Mouse (Mus musculus) hindbrain, embryonic 11.5 days (tissue): Measurements from ENCODE around the gene AU021092. TPM values are rescaled to one million over a fixed set of nuclear protein-coding genes. Genes with fewer than 3 reads are reported as not detected.

Experiments used
- ATAC-seq: fragments of 200-750 bp; cut with Nextera tagmentation; 2 replicates; pipeline ENCODE4 v1.8.0; 2017; ENCODE audit warnings: mild to moderate bottlenecking, moderate TSS enrichment, moderate library complexity; ENCODE audit not compliant: low FRiP score
- DNase-seq: peaks from one replicate; pipeline ENCODE4 v3.0.0-alpha.2; 2015; ENCODE audit warnings: low spot score
- H3K27ac ChIP-seq: fragments of 300-500 bp; sonication (generic); 2 replicates; pipeline ENCODE4 v1.5.1; 2014; ENCODE audit warnings: mild to moderate bottlenecking, low read depth, low read length
- H3K27me3 ChIP-seq: fragments of 300-500 bp; sonication (generic); 2 replicates; pipeline ENCODE4 v1.6.1; 2014; ENCODE audit warnings: mild to moderate bottlenecking, low read length, moderate library complexity, mixed read lengths; ENCODE audit not compliant: control insufficient read depth, insufficient read depth
- H3K36me3 ChIP-seq: fragments of 300-500 bp; sonication (generic); 2 replicates; pipeline ENCODE4 v1.6.1; 2014; ENCODE audit warnings: mild to moderate bottlenecking, low read length, moderate library complexity, mixed read lengths; ENCODE audit not compliant: control insufficient read depth, insufficient read depth
- H3K4me1 ChIP-seq: fragments of 300-500 bp; sonication (generic); replicated peaks from 2 replicates; pipeline ENCODE4 v1.6.1; 2014; ENCODE audit warnings: low read length, mixed read lengths; ENCODE audit not compliant: control insufficient read depth, insufficient read depth
- H3K4me2 ChIP-seq: fragments of 300-500 bp; sonication (generic); replicated peaks from 2 replicates; pipeline ENCODE4 v1.6.1; 2014; ENCODE audit warnings: mild to moderate bottlenecking, low read depth, low read length
- H3K4me3 ChIP-seq: fragments of 300-500 bp; sonication (generic); 2 replicates; pipeline ENCODE4 v1.5.1; 2014; ENCODE audit warnings: low read depth, low read length
- H3K9ac ChIP-seq: fragments of 300-500 bp; sonication (generic); 2 replicates; pipeline ENCODE4 v1.6.1; 2014; ENCODE audit warnings: low read depth, low read length
- H3K9me3 ChIP-seq: fragments of 300-500 bp; sonication (generic); 2 replicates; pipeline ENCODE4 v1.6.1; 2016; ENCODE audit warnings: low read length; ENCODE audit not compliant: control insufficient read depth
- WGBS: fragments of 180-500 bp; shearing (Covaris S2); extraction: QIAGEN DNeasy Blood & Tissue Kit; methylation state at CpG from one replicate; pipeline ENCODE4 v1.1.7; 2014; 5-methylcytosine and 5-hydroxymethylcytosine counted together
- polyA plus RNA-seq: library from polyadenylated mRNA; unstranded; fragments of >200 nt; fragmentation: Nextera tagmentation; extraction: Ambion mirVana; gene quantifications from 2 replicates; pipeline ENCODE4 v1.2.1, GENCODE M21; 2014

AU021092 gene
- polyA plus RNA-seq, 1 experiment from 2014 or later: 5.3 TPM

DNA sequence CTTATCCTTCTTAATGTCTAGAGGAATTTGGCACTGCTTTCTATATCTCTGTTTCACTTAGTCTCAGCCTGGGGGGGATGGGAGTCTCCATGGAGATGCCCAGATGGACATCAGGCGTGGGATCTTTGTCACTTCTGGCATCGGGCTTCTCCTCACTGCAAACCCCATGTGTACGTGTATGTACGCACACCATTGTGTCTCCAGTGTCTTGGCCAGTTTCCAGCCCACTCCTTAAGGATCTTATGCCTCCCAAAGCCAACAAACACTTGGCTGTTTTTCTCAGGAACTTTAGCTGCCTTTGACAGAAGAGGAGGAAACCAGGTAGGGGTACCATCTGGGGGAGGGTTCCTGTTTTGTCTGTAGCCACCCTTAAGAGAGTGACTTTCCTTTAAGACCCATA lies 696 bp downstream of the AU021092 start:
- Histone ChIP-seq H3K4me1 (no peaks in the 10 kb centered on the region), H3K4me3 (no peak overlapping the region), H3K4me2 (no peak overlapping the region), H3K27me3 (no peaks in the 10 kb centered on the region), H3K9ac (no peak overlapping the region), H3K9me3 (no peaks in the 10 kb centered on the region), H3K27ac (no peak overlapping the region), H3K36me3 (no peaks in the 10 kb centered on the region)
- DNase-seq: no peak
- no peak for ATAC-seq
- WGBS: 72% methylated on average over 4 of the region's 4 CpGs

- no peak overlapping the region for H3K4me2 ChIP-seq
- H3K9ac ChIP-seq: no peak overlapping the region
- ATAC-seq: no peak
- no peak for DNase-seq
- H3K4me3 ChIP-seq: no peak overlapping the region
- no peaks in the 10 kb centered on the region for H3K9me3 ChIP-seq
- WGBS: 72% methylated on average over 5 of the region's 5 CpGs
- no peaks in the 10 kb centered on the region for H3K27me3 ChIP-seq
- H3K36me3 ChIP-seq: no peaks in the 10 kb centered on the region
- no peaks in the 10 kb centered on the region for H3K4me1 ChIP-seq
- H3K27ac ChIP-seq: no peak overlapping the region
These were observed 4.6 kb downstream of the AU021092 start for GRCm38 (mm10) chr16:5217341-5218133.

DNA sequence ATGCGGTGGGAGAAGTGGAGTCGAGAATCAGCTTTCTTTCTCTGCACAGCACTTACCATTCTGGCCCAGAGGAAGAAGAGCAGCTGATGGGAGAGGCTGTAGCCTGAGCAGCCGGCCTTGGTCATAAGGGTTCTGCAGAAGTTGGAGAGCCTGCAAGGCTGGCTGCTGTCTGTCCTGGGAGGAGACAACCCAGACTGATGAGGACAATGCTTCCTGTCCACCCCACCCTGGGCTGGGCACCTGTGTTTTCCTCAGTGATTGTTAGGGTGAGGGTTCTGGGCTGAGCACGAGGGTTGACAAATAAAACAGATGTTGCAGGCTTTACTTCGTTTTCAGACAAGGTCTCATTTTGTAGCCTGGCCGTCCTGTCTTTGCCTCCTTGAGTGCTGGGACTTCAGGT lies 5.4 kb downstream of the AU021092 start:
- no peaks in the 10 kb centered on the region for H3K27me3 ChIP-seq
- no peaks in the 10 kb centered on the region for H3K4me1 ChIP-seq
- WGBS: 65% methylated on average over 6 of the region's 6 CpGs
- H3K27ac ChIP-seq: no peak overlapping the region
- H3K36me3 ChIP-seq: no peaks in the 10 kb centered on the region
- H3K9me3 ChIP-seq: no peaks in the 10 kb centered on the region
- no peak overlapping the region for H3K4me3 ChIP-seq
- DNase-seq (no peak), ATAC-seq (no peak)
- H3K4me2 ChIP-seq: no peak overlapping the region
- no peak overlapping the region for H3K9ac ChIP-seq

- ATAC-seq: no peak
These were observed 8.0 kb downstream of the AU021092 start for GRCm38 (mm10) chr16:5214126-5214525.

GRCm38 (mm10) chr16:5212150-5212549 lies 9.9 kb downstream of the AU021092 start:
- H3K4me3 ChIP-seq: no peak overlapping the region
- no peak for DNase-seq
- H3K4me2 ChIP-seq: no peak overlapping the region
- no peaks in the 10 kb centered on the region for H3K4me1 ChIP-seq
- no peak overlapping the region for H3K27ac ChIP-seq
- no peaks in the 10 kb centered on the region for H3K36me3 ChIP-seq
- WGBS: 80% methylated on average over 3 of the region's 3 CpGs
- no peak for ATAC-seq
- no peaks in the 10 kb centered on the region for H3K9me3 ChIP-seq
- no peak overlapping the region for H3K9ac ChIP-seq
- no peaks in the 10 kb centered on the region for H3K27me3 ChIP-seq

More at GRCm38 (mm10) chr16:5214126-5214525, 8.0 kb downstream of the AU021092 start:
- Histone ChIP-seq H3K4me1 (no peaks in the 10 kb centered on the region), H3K9ac (no peak overlapping the region), H3K9me3 (no peaks in the 10 kb centered on the region), H3K27ac (no peak overlapping the region), H3K36me3 (no peaks in the 10 kb centered on the region), H3K4me2 (no peak overlapping the region), H3K27me3 (no peaks in the 10 kb centered on the region), H3K4me3 (no peak overlapping the region)
- WGBS: 95% methylated on average over 2 of the region's 2 CpGs
- no peak for DNase-seq

DNA sequence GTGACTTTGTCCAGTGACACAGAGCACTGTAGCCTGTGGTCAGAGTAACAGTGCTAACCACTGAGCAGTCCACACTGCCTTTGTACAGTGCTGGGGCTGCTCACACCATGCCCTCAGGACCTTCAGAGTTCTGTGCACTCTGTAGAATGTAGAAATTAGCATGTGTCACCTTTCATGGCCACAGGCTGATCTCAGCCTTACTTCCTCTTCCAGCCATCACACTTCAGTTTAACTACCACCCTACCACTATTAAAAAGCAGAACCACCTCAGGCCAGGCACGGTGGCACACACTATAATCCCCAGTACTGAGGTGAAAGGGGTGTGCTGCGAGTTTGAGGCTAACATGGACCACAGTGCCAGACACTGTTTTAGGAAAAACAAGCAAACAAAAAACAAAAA lies 11.7 kb downstream of the AU021092 start:
- Histone ChIP-seq H3K27me3 (no peaks in the 10 kb centered on the region), H3K9ac (no peak overlapping the region), H3K4me2 (no peak overlapping the region), H3K9me3 (no peaks in the 10 kb centered on the region), H3K4me3 (no peak overlapping the region), H3K27ac (no peak overlapping the region), H3K36me3 (no peaks in the 10 kb centered on the region), H3K4me1 (no peaks in the 10 kb centered on the region)
- DNase-seq: no peak
- 83% methylated on average over 2 of the region's 2 CpGs for WGBS
- ATAC-seq: no peak

DNA sequence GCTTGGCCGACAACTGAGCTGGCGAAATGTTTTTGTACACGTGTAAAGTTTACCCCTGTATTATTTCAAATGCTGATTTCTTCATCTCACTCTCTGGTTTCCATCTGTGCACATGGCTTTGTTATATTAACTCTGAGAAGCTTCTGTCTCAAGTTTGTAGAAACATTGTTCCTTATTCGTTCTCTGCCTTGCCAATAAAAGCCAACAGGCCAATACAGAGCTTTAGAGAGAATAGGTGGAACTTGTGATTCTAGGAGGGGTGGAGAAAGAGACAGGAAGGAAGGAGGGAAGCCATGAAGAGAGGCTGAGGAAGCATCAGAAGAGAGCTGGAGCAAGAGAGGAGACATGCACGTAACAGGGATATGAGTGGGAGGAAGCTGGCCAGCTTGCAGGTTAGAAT lies 16.0 kb downstream of the AU021092 start:
- DNase-seq: no peak
- Histone ChIP-seq H3K4me3 (no peak overlapping the region), H3K9me3 (no peaks in the 10 kb centered on the region), H3K4me1 (no peaks in the 10 kb centered on the region), H3K27ac (no peak overlapping the region), H3K9ac (no peak overlapping the region), H3K27me3 (no peaks in the 10 kb centered on the region), H3K36me3 (no peaks in the 10 kb centered on the region), H3K4me2 (no peak overlapping the region)
- 71% methylated on average over 5 of the region's 5 CpGs for WGBS
- ATAC-seq: no peak

- Histone ChIP-seq H3K9ac (no peak overlapping the region), H3K27ac (no peak overlapping the region), H3K9me3 (no peaks in the 10 kb centered on the region), H3K27me3 (no peaks in the 10 kb centered on the region), H3K4me1 (no peaks in the 10 kb centered on the region), H3K4me2 (no peak overlapping the region), H3K4me3 (no peak overlapping the region), H3K36me3 (no peaks in the 10 kb centered on the region)
- ATAC-seq: no peak
- no peak for DNase-seq
- WGBS: 84% methylated on average over 5 of the region's 5 CpGs
These were observed 16.6 kb downstream of the AU021092 start for GRCm38 (mm10) chr16:5205431-5205970.
